Mouse (Mus musculus) brain, embryonic 14.5 days (tissue): Measurements from ENCODE around the gene Zp3r.

Experiments
- CTCF ChIP-seq: fragments of 200-500 bp; IDR thresholded peaks from 2 replicates; pipeline ENCODE4 v1.5.1; 2012; ENCODE audit warnings: inconsistent platforms, mild to moderate bottlenecking, moderate library complexity, borderline replicate concordance; ENCODE audit not compliant: insufficient read depth, insufficient read length; ENCODE audit errors: extremely low read depth
- POLR2A ChIP-seq: fragments of 200-500 bp; IDR thresholded peaks from 2 replicates; pipeline ENCODE4 v1.6.1; 2012; ENCODE audit warnings: mild to moderate bottlenecking, inconsistent platforms, borderline replicate concordance; ENCODE audit not compliant: poor library complexity, insufficient read depth, insufficient read length, severe bottlenecking; ENCODE audit errors: extremely low read depth

DNA sequence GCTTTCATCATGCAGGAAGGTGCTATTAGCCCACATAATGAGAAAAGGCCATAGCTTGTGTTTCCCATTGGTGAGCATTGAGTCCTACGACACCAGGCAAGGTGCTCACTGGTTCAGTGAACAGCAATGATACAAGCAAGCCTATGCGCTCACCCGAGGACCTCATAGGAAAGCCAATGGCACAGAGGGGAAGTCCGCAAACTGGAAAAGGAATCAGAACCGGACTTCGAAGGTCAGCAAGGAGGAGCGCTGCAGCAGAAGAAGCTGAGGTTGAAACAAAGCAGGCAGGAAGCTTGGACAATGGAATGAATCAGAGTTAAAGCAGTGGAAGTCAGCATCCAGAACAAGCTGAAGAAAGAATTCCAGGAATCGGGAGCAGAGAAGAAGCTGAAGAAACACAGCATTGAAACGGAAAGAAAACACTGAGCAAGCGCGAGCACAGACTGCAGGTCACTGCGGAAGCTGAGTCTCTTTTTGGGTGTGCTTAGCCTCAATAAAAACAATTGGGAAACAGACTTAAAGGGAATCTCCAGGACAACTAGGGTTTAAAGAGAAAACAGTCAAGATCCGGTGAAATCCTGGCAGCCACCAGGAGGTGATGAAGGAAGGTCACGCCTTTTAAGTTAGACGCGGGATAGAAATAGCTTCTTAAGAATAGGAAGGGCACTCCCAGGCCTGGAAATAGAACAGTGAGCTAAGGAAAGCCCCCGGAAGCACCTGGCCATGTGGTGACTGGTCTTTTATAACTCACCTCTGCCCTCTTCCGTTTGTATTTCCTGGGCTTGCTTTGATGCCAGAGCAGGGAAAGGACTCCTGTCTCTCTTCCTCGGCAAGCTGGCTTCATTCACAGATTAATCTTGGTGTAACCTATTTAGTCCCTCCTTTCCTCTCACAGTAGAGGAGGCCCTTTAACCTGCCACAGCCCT, 78.9 kb downstream of the Zp3r start:
- no peak for TF ChIP-seq POLR2A
- TF ChIP-seq CTCF, result no peak
